Mouse (Mus musculus) heart, adult 2 months (tissue): ENCODE data around the gene Srcin1. TPM values are rescaled to one million over a fixed set of nuclear protein-coding genes. Genes with fewer than 3 reads are reported as not detected.

Experiments
- DNase-seq, 2 experiments: peaks; one replicate each; pipeline ENCODE4 v3.0.0; 2021
- H3K27ac ChIP-seq: fragments of 200-600 bp; 2 replicates; pipeline ENCODE4 v1.8.1; 2022
- H3K27me3 ChIP-seq: fragments of 200-500 bp; 2 replicates; pipeline ENCODE4 v1.6.1; 2012; ENCODE audit warnings: mild to moderate bottlenecking, low read length, inconsistent platforms, mixed read lengths; ENCODE audit not compliant: control insufficient read depth, insufficient read depth
- H3K36me3 ChIP-seq: fragments of 200-500 bp; 2 replicates; pipeline ENCODE4 v1.6.1; 2012; ENCODE audit warnings: low read length, inconsistent platforms; ENCODE audit not compliant: control insufficient read depth, insufficient read depth
- H3K4me1 ChIP-seq: fragments of 200-500 bp; 2 replicates; pipeline ENCODE4 v1.6.1; 2011; ENCODE audit warnings: low read length; ENCODE audit not compliant: control insufficient read depth, insufficient read depth
- H3K4me3 ChIP-seq: fragments of 200-600 bp; 2 replicates; pipeline ENCODE4 v1.8.1; 2022
- H3K79me2 ChIP-seq: fragments of 200-500 bp; replicated peaks from 2 replicates; pipeline ENCODE4 v1.6.1; 2012; ENCODE audit warnings: mild to moderate bottlenecking, inconsistent platforms, low read length, moderate library complexity, mixed read lengths; ENCODE audit not compliant: control insufficient read depth, insufficient read depth
- H3K9ac ChIP-seq: fragments of 200-500 bp; 2 replicates; pipeline ENCODE4 v1.6.1; 2012; ENCODE audit warnings: low read depth, mild to moderate bottlenecking, control low read depth, inconsistent platforms, low read length, mixed read lengths
- CTCF ChIP-seq: fragments of 200-600 bp; IDR thresholded peaks from 2 replicates; pipeline ENCODE4 v1.8.1; 2022; ENCODE audit warnings: antibody characterized with exemption, mild to moderate bottlenecking, moderate library complexity
- EP300 ChIP-seq: fragments of 200-500 bp; IDR thresholded peaks from 2 replicates; pipeline ENCODE4 v1.6.1; 2011; ENCODE audit warnings: low read depth, low read length, control low read depth; ENCODE audit not compliant: insufficient read depth
- POLR2A ChIP-seq: fragments of 200-500 bp; IDR thresholded peaks from 2 replicates; pipeline ENCODE4 v1.6.1; 2011; ENCODE audit warnings: mild to moderate bottlenecking, low read depth, low read length, control low read depth; ENCODE audit not compliant: insufficient read depth
- WGBS: fragments of 180-500 bp; shearing (Covaris S2); methylation state at CpG from one replicate; pipeline ENCODE4 v1.1.7; 2018; 5-methylcytosine and 5-hydroxymethylcytosine counted together
- intact Hi-C: fragments of 180-260 bp; cut with DNase I; formaldehyde crosslinking; loops from one replicate; pipeline ENCODE4 v1.15.1; 2025
- polyA plus RNA-seq: library from polyadenylated mRNA; depleted of rRNA; stranded (reverse); fragments of >200 nt; gene quantifications from 2 replicates; pipeline ENCODE4 v1.2.3, GENCODE M21; 2012
- total RNA-seq, 2 experiments: library from RNA; stranded (reverse); gene quantifications; 2 replicates each; pipeline ENCODE4 v1.2.3; 2021

Gene Srcin1
- total and polyA plus RNA-seq, 3 experiments = 0.13 to 0.36 (median 0.31) TPM

GRCm38 (mm10) chr11:97478345-97478744, 97.6 kb downstream of the Srcin1 start:
- no peak for TF ChIP-seq POLR2A
- 70% methylated on average over 6 of the region's 6 CpGs for WGBS
- Histone ChIP-seq H3K36me3 (peaks cover 2% of the 10 kb centered on the region; the same call in 1 of the 2 replicates), H3K27ac (no peak overlapping the region), H3K9ac (no peak overlapping the region), H3K4me3 (no peak overlapping the region), H3K4me1 (peaks cover 3% of the 10 kb centered on the region), H3K79me2 (no peaks in the 10 kb centered on the region), H3K27me3 (no peaks in the 10 kb centered on the region)
- intact Hi-C loops = loop anchor here (5.0 kb wide), 1 partner anchor 34 kb away; no protein-coding TSS in a partner anchor
- DNase-seq = no peak

GRCm38 (mm10) chr11:97477431-97477830, 98.6 kb downstream of the Srcin1 start:
- no peak overlapping the region for H3K27ac ChIP-seq
- WGBS = 69% methylated on average over 7 of the region's 7 CpGs
- H3K4me3 ChIP-seq = no peak overlapping the region
- peaks cover 2% of the 10 kb centered on the region; the same call in 1 of the 2 replicates for H3K36me3 ChIP-seq
- H3K27me3 ChIP-seq = no peaks in the 10 kb centered on the region
- H3K79me2 ChIP-seq = no peaks in the 10 kb centered on the region
- peaks cover 3% of the 10 kb centered on the region for H3K4me1 ChIP-seq
- H3K9ac ChIP-seq = no peak overlapping the region
- TF ChIP-seq POLR2A = no peak
- DNase-seq = no peak
- intact Hi-C loops = loop anchor here (5.0 kb wide), 1 partner anchor 35 kb away; no protein-coding TSS in a partner anchor

GRCm38 (mm10) chr11:97476334-97477095, 99.5 kb downstream of the Srcin1 start:
- intact Hi-C loops = loop anchor here (5.0 kb wide), 1 partner anchor 36 kb away; no protein-coding TSS in a partner anchor
- DNase-seq = no peak
- 71% methylated on average over 8 of the region's 8 CpGs for WGBS

GRCm38 (mm10) chr11:97471276-97471675, 104.7 kb downstream of the Srcin1 start:
- Histone ChIP-seq H3K36me3 (no peaks in the 10 kb centered on the region), H3K4me1 (peaks cover 1% of the 10 kb centered on the region; the same call in 1 of the 2 replicates), H3K4me3 (no peak overlapping the region), H3K27ac (no peak overlapping the region), H3K79me2 (no peaks in the 10 kb centered on the region; the same call in 1 of the 2 replicates), H3K27me3 (no peaks in the 10 kb centered on the region), H3K9ac (no peak overlapping the region)
- intact Hi-C loops = no loop called here
- WGBS = 89% methylated on average over 6 of the region's 6 CpGs
- TF ChIP-seq EP300 = no peak
- DNase-seq = no peak

More at GRCm38 (mm10) chr11:97476334-97477095, 99.5 kb downstream of the Srcin1 start:
- H3K9ac ChIP-seq = no peak overlapping the region
- peaks cover 3% of the 10 kb centered on the region for H3K4me1 ChIP-seq
- H3K4me3 ChIP-seq = no peak overlapping the region
- H3K36me3 ChIP-seq = peaks cover 2% of the 10 kb centered on the region; the same call in 1 of the 2 replicates
- no peaks in the 10 kb centered on the region for H3K27me3 ChIP-seq
- no peak overlapping the region for H3K27ac ChIP-seq
- no peaks in the 10 kb centered on the region for H3K79me2 ChIP-seq
- no peak for TF ChIP-seq POLR2A
- TF ChIP-seq EP300 = no peak
- peak; percentile 84 for TF ChIP-seq CTCF

- H3K79me2 ChIP-seq = no peaks in the 10 kb centered on the region; the same call in 1 of the 2 replicates
- no peaks in the 10 kb centered on the region for H3K27me3 ChIP-seq
- no peaks in the 10 kb centered on the region for H3K36me3 ChIP-seq
- H3K4me3 ChIP-seq = no peak overlapping the region
- H3K4me1 ChIP-seq = peaks cover 1% of the 10 kb centered on the region; the same call in 1 of the 2 replicates
- DNase-seq = no peak
- no peak for TF ChIP-seq POLR2A
- 89% methylated on average over 7 of the region's 7 CpGs for WGBS
- no peak overlapping the region for H3K27ac ChIP-seq
- no peak overlapping the region for H3K9ac ChIP-seq
- intact Hi-C loops = loop anchor here (1.0 to 2.0 kb wide), 3 partner anchors 38 to 111 kb away; no protein-coding TSS in a partner anchor
Observed at GRCm38 (mm10) chr11:97469828-97470227, 106.2 kb downstream of the Srcin1 start.

- Histone ChIP-seq H3K27me3 (no peaks in the 10 kb centered on the region), H3K79me2 (no peaks in the 10 kb centered on the region; the same call in 1 of the 2 replicates), H3K9ac (no peak overlapping the region), H3K36me3 (no peaks in the 10 kb centered on the region), H3K27ac (no peak overlapping the region), H3K4me3 (no peak overlapping the region), H3K4me1 (peaks cover 1% of the 10 kb centered on the region; the same call in 1 of the 2 replicates)
- peak; percentile 81 to 85 for DNase-seq
- intact Hi-C loops = loop anchor here (1.0 to 2.0 kb wide), 3 partner anchors 36 to 110 kb away; no protein-coding TSS in a partner anchor
- TF ChIP-seq POLR2A = no peak
- TF ChIP-seq EP300 = peak; percentile 98
- TF ChIP-seq CTCF = peak; percentile 96
- 47% methylated on average over 14 of the region's 14 CpGs for WGBS
Observed at GRCm38 (mm10) chr11:97468639-97469287, 107.2 kb downstream of the Srcin1 start.
